Mouse (Mus musculus) myocyte (in vitro differentiated cells): ENCODE results near the gene C530008M17Rik.

ENCODE experiments used
- POLR2A ChIP-seq: IDR thresholded peaks from one replicate; pipeline ENCODE4 v1.6.1; 2011; ENCODE audit warnings: low read depth, mild to moderate bottlenecking, control low read depth, moderate library complexity; ENCODE audit not compliant: insufficient read length
- TCF3 ChIP-seq: IDR thresholded peaks from one replicate; pipeline ENCODE4 v1.6.1; 2011; ENCODE audit warnings: low read depth, control low read depth; ENCODE audit not compliant: insufficient read length

GRCm38 (mm10) chr5:76844618-76845186 lies 188.4 kb downstream of the C530008M17Rik start:
- TF ChIP-seq POLR2A, result no peak
- TF ChIP-seq TCF3, result no peak
